Mouse (Mus musculus) embryonic fibroblast, embryonic 13.5 days (primary cell): ENCODE measurements around the gene Slc3a1. TPM values are rescaled to one million over a fixed set of nuclear protein-coding genes. Genes with fewer than 3 reads are reported as not detected.
A peak's percentile ranks its signal among the peaks of the same experiment; 100 is the strongest.

Source experiments
- H3K27ac ChIP-seq: 2 replicates; pipeline ENCODE4 v1.5.1; 2012; ENCODE audit warnings: low read length, control low read depth, inconsistent platforms; ENCODE audit not compliant: insufficient read depth
- H3K4me1 ChIP-seq: 2 replicates; pipeline ENCODE4 v1.6.1; 2011; ENCODE audit warnings: low read length; ENCODE audit not compliant: control insufficient read depth, insufficient read depth
- H3K4me3 ChIP-seq: 2 replicates; pipeline ENCODE4 v1.5.1; 2011; ENCODE audit warnings: mild to moderate bottlenecking, control low read depth, low read length; ENCODE audit not compliant: insufficient read depth
- CTCF ChIP-seq: IDR thresholded peaks from 2 replicates; pipeline ENCODE4 v1.5.1; 2011; ENCODE audit warnings: mild to moderate bottlenecking, control low read depth, low read length, moderate library complexity, borderline replicate concordance; ENCODE audit not compliant: insufficient read depth
- POLR2A ChIP-seq: IDR thresholded peaks from 2 replicates; pipeline ENCODE4 v1.6.1; 2011; ENCODE audit warnings: low read depth, mild to moderate bottlenecking, control low read depth, low read length, moderate library complexity
- polyA plus RNA-seq: library from polyadenylated mRNA; stranded (reverse); fragments of >200 nt; gene quantifications from 2 replicates; pipeline ENCODE4 v1.2.4, GENCODE M21; 2011; ENCODE audit warnings: low read depth; ENCODE audit not compliant: missing spikeins, insufficient read length

The Slc3a1 gene
- polyA plus RNA-seq, 1 experiment: not detected

DNA sequence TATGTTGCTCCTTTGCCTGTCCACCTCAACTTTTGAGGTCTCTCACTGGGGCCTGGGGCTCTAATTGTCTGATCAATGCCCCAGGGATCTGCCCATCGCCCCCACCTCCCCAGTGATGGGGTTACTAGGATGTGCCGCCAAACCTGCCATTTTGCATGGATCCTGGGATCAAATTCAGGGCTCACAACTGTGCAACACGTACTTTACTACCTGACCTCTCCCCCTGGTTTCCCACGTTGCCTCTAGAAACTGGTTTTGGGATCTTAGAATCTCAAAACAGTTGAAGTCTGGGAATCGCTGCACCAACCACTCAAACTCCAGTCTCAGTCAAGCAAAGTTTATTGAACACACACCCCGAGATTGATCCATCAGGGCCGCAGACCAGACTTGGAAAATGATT lies 30.1 kb downstream of the Slc3a1 start:
- Histone ChIP-seq H3K27ac (no peak overlapping the region), H3K4me3 (no peak overlapping the region), H3K4me1 (no peaks in the 10 kb centered on the region)
- no peak for TF ChIP-seq POLR2A
- no peak for TF ChIP-seq CTCF

- Histone ChIP-seq H3K27ac (no peak overlapping the region), H3K4me3 (no peak overlapping the region), H3K4me1 (no peaks in the 10 kb centered on the region)
- TF ChIP-seq CTCF (no peak), POLR2A (no peak)
Measured at GRCm38 (mm10) chr17:85059136-85059535, 31.0 kb downstream of the Slc3a1 start.

- Histone ChIP-seq H3K27ac (no peak overlapping the region), H3K4me3 (no peak overlapping the region), H3K4me1 (no peaks in the 10 kb centered on the region)
- TF ChIP-seq CTCF (no peak), POLR2A (no peak)
Measured at GRCm38 (mm10) chr17:85063560-85063959, 35.4 kb downstream of the Slc3a1 start.

DNA sequence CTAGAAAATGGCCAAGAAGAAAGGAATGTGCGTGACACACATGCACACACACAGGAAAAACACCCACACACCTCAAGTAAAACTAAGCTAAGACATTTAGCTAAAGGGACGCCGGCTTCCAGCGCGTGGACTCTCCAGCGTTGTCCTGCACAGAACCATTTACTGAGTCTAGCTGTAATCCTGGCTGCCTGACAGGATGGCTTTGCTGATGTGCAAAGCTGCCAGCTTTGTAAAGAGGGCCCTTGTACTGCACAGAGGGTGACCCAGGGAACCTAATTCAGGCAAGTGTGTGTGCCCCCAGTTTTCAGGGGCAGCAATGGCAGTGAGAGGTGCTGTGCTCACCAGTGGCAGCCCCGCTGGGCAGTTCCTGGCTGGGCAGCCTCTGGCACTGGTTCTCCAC lies 39.2 kb downstream of the Slc3a1 start:
- Histone ChIP-seq H3K4me1 (no peaks in the 10 kb centered on the region), H3K27ac (no peak overlapping the region), H3K4me3 (no peak overlapping the region)
- TF ChIP-seq CTCF (no peak), POLR2A (no peak)

GRCm38 (mm10) chr17:85070658-85071057 lies 42.5 kb downstream of the Slc3a1 start:
- H3K4me3 ChIP-seq: no peak overlapping the region
- no peak overlapping the region for H3K27ac ChIP-seq
- no peaks in the 10 kb centered on the region for H3K4me1 ChIP-seq
- no peak for TF ChIP-seq POLR2A
- no peak for TF ChIP-seq CTCF

GRCm38 (mm10) chr17:85071088-85071775 lies 43.1 kb downstream of the Slc3a1 start:
- no peak for TF ChIP-seq POLR2A
- TF ChIP-seq CTCF: peak; percentile 29; the same call in 1 of the 2 replicates
- Histone ChIP-seq H3K27ac (no peak overlapping the region), H3K4me3 (no peak overlapping the region), H3K4me1 (no peaks in the 10 kb centered on the region)

GRCm38 (mm10) chr17:85072383-85072782 lies 44.2 kb downstream of the Slc3a1 start:
- TF ChIP-seq CTCF: no peak
- TF ChIP-seq POLR2A: no peak
- H3K27ac ChIP-seq: no peak overlapping the region
- no peaks in the 10 kb centered on the region for H3K4me1 ChIP-seq
- no peak overlapping the region for H3K4me3 ChIP-seq

GRCm38 (mm10) chr17:85073214-85073613 lies 45.0 kb downstream of the Slc3a1 start:
- Histone ChIP-seq H3K27ac (no peak overlapping the region), H3K4me3 (no peak overlapping the region), H3K4me1 (no peaks in the 10 kb centered on the region)
- TF ChIP-seq CTCF (no peak), POLR2A (no peak)

GRCm38 (mm10) chr17:85074083-85074482 lies 45.9 kb downstream of the Slc3a1 start:
- no peaks in the 10 kb centered on the region for H3K4me1 ChIP-seq
- TF ChIP-seq CTCF: no peak
- no peak for TF ChIP-seq POLR2A
- H3K27ac ChIP-seq: no peak overlapping the region
- no peak overlapping the region for H3K4me3 ChIP-seq

DNA sequence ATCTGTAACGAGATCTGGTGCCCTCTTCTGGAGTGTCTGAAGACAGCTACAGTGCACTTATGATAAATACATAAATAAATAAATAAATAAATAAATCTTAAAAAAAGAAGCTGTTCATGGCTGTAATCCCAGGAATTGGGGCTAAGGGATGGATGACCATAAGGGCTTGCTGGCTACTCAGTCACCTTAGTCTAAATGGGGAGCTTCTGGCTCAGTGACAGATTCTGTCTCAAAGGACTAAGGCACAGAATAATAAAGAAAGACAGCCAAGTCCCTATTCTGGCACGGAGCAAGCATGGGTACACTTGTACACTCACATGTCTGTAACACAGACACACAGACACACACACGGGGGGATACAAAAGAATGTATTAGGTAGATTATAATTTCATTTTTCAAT lies 51.1 kb downstream of the Slc3a1 start:
- Histone ChIP-seq H3K4me3 (no peak overlapping the region), H3K4me1 (no peaks in the 10 kb centered on the region), H3K27ac (no peak overlapping the region)
- TF ChIP-seq CTCF (no peak), POLR2A (no peak)
